Mouse (Mus musculus) megakaryocyte, embryonic 14.5 days (primary cell): ENCODE data around the gene Ankar.

Experiments used
- FLI1 ChIP-seq: IDR thresholded peaks from 2 replicates; pipeline ENCODE4 v1.6.1; 2012; ENCODE audit warnings: low read length, inconsistent platforms, mixed read lengths
- GATA1 ChIP-seq: IDR thresholded peaks from 3 replicates; pipeline ENCODE4 v1.6.1; 2012; ENCODE audit warnings: mixed read lengths, low read length, inconsistent platforms, borderline replicate concordance

DNA sequence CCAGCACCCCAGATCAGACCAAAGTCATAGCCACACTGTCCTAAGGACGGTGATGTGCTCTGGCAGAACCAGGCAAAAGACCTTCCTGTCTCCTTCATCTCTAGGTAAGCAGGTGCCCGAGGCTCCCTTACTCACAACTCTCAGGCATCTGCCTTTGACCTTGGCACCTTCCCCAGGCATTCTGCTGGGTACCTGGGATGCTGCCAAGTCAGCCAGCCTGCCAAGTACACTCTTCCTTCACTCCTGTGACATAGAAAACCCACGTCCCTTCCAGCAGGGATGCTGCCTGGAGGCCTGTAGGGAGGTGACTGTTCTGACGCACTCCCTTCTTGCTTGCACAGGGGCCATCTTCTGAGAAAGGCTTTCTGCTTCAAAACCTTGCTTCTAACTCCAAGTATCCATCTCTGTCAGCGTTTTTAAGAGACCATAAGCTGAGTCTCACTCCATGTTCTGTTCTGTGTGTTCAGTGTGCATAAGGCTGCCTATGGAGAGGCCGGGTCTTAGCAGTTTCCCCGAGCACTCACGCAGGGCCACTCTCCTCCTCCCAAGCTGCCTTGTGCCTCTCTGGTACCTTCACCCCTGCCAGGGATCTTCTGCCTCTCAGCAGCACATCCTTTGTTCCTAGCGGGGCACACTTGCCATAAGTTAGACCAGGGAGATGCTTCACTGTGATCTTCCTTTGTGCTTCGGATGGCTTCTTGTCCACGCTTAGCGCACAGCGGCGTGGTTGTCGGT is 38.7 kb upstream of the Ankar start:
- TF ChIP-seq GATA1, result no peak
- no peak for TF ChIP-seq FLI1
